Mouse (Mus musculus) R1 (cell line): ENCODE data around the gene Dpp6.

Experiments
- DNase-seq: peaks from one replicate; pipeline ENCODE4 v3.0.0-alpha.2; 2018; ENCODE audit warnings: low read depth, low spot score

Gene Dpp6

GRCm38 (mm10) chr5:26945169-26945920 lies 128.3 kb downstream of the Dpp6 start:
- no peak for DNase-seq

GRCm38 (mm10) chr5:26969941-26970590 lies 153.1 kb downstream of the Dpp6 start:
- DNase-seq = no peak

GRCm38 (mm10) chr5:26973166-26973565 lies 156.2 kb downstream of the Dpp6 start:
- peak; percentile 23 for DNase-seq

GRCm38 (mm10) chr5:26979348-26979747 lies 162.3 kb downstream of the Dpp6 start:
- DNase-seq = no peak

GRCm38 (mm10) chr5:26979755-26980154 lies 162.8 kb downstream of the Dpp6 start:
- no peak for DNase-seq

- peak; percentile 50 for DNase-seq
These were observed 168.1 kb downstream of the Dpp6 start for GRCm38 (mm10) chr5:26985114-26985513.

GRCm38 (mm10) chr5:26991587-26991986 lies 174.6 kb downstream of the Dpp6 start:
- peak; percentile 70 for DNase-seq

- no peak for DNase-seq
These were observed 186.5 kb downstream of the Dpp6 start for GRCm38 (mm10) chr5:27003537-27003936.

- DNase-seq = peak; percentile 30
These were observed 192.2 kb downstream of the Dpp6 start for GRCm38 (mm10) chr5:27009157-27009556.

GRCm38 (mm10) chr5:27010582-27010981 lies 193.6 kb downstream of the Dpp6 start:
- no peak for DNase-seq

GRCm38 (mm10) chr5:27018314-27018956 lies 201.4 kb downstream of the Dpp6 start:
- DNase-seq = no peak

GRCm38 (mm10) chr5:27028611-27029010 lies 211.6 kb downstream of the Dpp6 start:
- peak; percentile 56 for DNase-seq

- peak; percentile 56 for DNase-seq
These were observed 212.8 kb downstream of the Dpp6 start for GRCm38 (mm10) chr5:27029784-27030183.

GRCm38 (mm10) chr5:27034858-27035257 lies 217.9 kb downstream of the Dpp6 start:
- DNase-seq = no peak

- DNase-seq = no peak
These were observed 218.3 kb downstream of the Dpp6 start for GRCm38 (mm10) chr5:27035291-27035690.

GRCm38 (mm10) chr5:27035891-27036290 lies 218.9 kb downstream of the Dpp6 start:
- DNase-seq = peak; percentile 68

- no peak for DNase-seq
These were observed 220.8 kb downstream of the Dpp6 start for GRCm38 (mm10) chr5:27037796-27038195.

- peak; percentile 69 for DNase-seq
These were observed 231.2 kb downstream of the Dpp6 start for GRCm38 (mm10) chr5:27048167-27048566.

- no peak for DNase-seq
These were observed 231.9 kb downstream of the Dpp6 start for GRCm38 (mm10) chr5:27048926-27049325.

- DNase-seq = no peak
These were observed 232.5 kb downstream of the Dpp6 start for GRCm38 (mm10) chr5:27049341-27050091.

- DNase-seq = no peak
These were observed 234.2 kb downstream of the Dpp6 start for GRCm38 (mm10) chr5:27051250-27051649.

GRCm38 (mm10) chr5:27052441-27052840 lies 235.4 kb downstream of the Dpp6 start:
- DNase-seq = peak; percentile 49
